Mouse (Mus musculus): Measurements from ENCODE around the gene Tmem208. TPM values are rescaled to one million over a fixed set of nuclear protein-coding genes. Genes with fewer than 3 reads are reported as not detected.
"Not testable (repeated sequence)": the region's sequence is repeated elsewhere in the genome, so short reads cannot be mapped to it uniquely, and the experiment has no call there.

Gene Tmem208
- polyA plus RNA-seq, 1 experiment from 2014 or later = 75.9 TPM

DNA sequence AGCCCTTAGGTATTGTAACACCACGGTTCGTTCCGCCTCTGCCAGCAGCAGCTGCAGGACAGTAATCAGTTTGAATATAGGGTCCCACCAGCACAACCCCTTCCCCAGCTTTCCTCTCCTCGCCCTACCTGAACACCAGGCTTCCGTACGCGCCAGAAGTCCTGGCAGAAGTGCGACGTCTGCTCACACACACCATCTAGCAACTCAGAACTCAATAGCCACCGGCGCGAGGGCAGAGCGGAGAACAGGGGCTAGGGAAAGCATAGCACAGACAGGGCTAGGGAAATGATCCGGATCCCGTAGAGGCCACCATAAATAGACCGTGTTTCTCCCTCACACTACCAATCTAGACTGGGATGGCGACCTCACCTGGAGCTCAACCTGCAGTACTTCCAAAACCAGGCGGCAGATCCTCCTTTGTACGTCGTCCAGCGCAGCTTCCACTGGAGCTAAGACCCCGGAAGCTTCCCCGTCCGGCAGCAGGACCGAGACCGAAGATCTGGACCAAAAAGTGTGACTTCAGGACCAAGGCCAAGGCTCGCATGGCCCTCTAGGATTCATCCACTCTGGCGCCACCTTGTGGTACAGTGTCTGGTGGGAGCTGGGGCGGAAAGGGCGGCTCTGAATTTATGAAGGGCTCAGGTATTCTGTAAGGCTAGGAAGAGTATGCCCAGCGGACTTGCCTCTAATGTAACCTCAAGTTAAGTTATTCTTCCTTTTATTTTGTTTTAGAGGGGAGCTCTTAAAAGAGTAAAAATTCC lies 35.4 kb upstream of the Tmem208 start:
- Histone ChIP-seq H3K36me3 (no peaks in the 10 kb centered on the region), H3K4me1 (peaks cover 26% of the 10 kb centered on the region), H3K27ac (replicated peaks) (no peak overlapping the region), H3K27me3 (replicated peaks) (peaks cover 49% of the 10 kb centered on the region), H3K9me3 (no peaks in the 10 kb centered on the region), H3K4me2 (peak overlapping the region; percentile 90), H3K9ac (no peak overlapping the region), H3K4me3 (peak overlapping the region; percentile 59)
- WGBS = 8% methylated on average over 31 of the region's 31 CpGs
- no peak for ATAC-seq (ENCODE audit: extremely low read depth, insufficient number of reproducible peaks, low FRiP score, low TSS enrichment)

- ATAC-seq (ENCODE audit: extremely low read depth, insufficient number of reproducible peaks, low FRiP score, low TSS enrichment); H3K9me3 ChIP-seq; H3K9ac ChIP-seq; H3K27ac ChIP-seq (replicated peaks); H3K36me3 ChIP-seq; H3K4me3 ChIP-seq; H3K4me2 ChIP-seq: not testable (repeated sequence)
- WGBS = 75% methylated on average over 8 of the region's 8 CpGs
- Histone ChIP-seq H3K27me3 (replicated peaks) (peaks cover 46% of the 10 kb centered on the region), H3K4me1 (peaks cover 30% of the 10 kb centered on the region)
These were observed 34.8 kb upstream of the Tmem208 start for GRCm38 (mm10) chr8:105291364-105291763.

GRCm38 (mm10) chr8:105291802-105292201 lies 34.4 kb upstream of the Tmem208 start:
- H3K9ac ChIP-seq; ATAC-seq (ENCODE audit: extremely low read depth, insufficient number of reproducible peaks, low FRiP score, low TSS enrichment); H3K9me3 ChIP-seq; H3K27ac ChIP-seq (replicated peaks); H3K4me3 ChIP-seq; H3K4me2 ChIP-seq; H3K36me3 ChIP-seq: not testable (repeated sequence)
- peaks cover 42% of the 10 kb centered on the region for H3K27me3 ChIP-seq (replicated peaks)
- peaks cover 34% of the 10 kb centered on the region for H3K4me1 ChIP-seq
- 56% methylated on average over 3 of the region's 3 CpGs for WGBS

DNA sequence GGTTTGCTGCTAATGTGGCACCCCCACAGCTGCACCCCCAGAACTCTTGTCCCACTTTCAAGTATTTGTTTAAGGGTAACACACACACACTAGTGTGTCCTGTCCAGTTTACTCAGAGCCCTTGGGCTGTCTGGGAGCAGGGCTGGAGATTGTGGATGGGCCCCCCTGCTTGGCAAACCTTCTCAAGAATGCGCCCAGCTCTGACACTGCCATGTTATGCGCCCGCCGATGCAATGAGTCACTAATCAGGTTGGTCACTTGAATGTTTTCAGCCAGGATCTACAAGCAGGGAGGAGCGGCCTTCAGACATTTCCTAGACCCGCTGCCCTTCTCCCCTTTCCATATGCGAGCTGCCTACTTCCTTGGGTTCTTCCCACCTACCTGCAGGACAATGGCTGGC lies 33.7 kb upstream of the Tmem208 start:
- Histone ChIP-seq H3K4me2 (no peak overlapping the region), H3K27me3 (replicated peaks) (peaks cover 42% of the 10 kb centered on the region), H3K9ac (no peak overlapping the region), H3K4me3 (no peak overlapping the region), H3K27ac (replicated peaks) (no peak overlapping the region), H3K9me3 (no peaks in the 10 kb centered on the region), H3K36me3 (no peaks in the 10 kb centered on the region), H3K4me1 (peaks cover 39% of the 10 kb centered on the region)
- ATAC-seq (ENCODE audit: extremely low read depth, insufficient number of reproducible peaks, low FRiP score, low TSS enrichment) = no peak
- 68% methylated on average over 7 of the region's 7 CpGs for WGBS

DNA sequence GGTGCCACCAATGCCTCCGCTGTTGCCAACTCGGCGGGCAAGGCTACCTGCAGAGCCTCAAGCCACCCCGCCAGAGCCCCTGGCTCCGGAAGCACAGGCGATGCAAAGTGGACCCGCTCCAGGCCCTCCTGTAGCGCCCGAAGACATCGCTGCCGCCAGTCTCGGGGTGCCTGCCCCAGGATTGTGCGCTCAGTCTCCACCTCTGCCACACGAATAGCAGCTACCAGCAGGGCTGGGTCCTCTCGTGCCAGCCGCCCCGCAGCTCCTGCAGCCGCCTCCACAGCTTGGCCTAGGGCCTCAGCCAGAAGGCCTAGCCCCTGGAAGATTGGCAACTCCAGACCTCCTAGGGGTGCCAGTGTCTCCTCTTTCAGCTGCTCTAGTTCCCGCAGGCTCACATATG lies 32.7 kb upstream of the Tmem208 start:
- H3K9ac ChIP-seq = no peak overlapping the region
- H3K36me3 ChIP-seq = no peaks in the 10 kb centered on the region
- H3K27me3 ChIP-seq (replicated peaks) = peaks cover 42% of the 10 kb centered on the region
- H3K4me3 ChIP-seq = no peak overlapping the region
- no peaks in the 10 kb centered on the region for H3K9me3 ChIP-seq
- H3K4me1 ChIP-seq = peaks cover 39% of the 10 kb centered on the region
- H3K27ac ChIP-seq (replicated peaks) = no peak overlapping the region
- no peak for ATAC-seq (ENCODE audit: extremely low read depth, insufficient number of reproducible peaks, low FRiP score, low TSS enrichment)
- WGBS = 60% methylated on average over 19 of the region's 19 CpGs
- H3K4me2 ChIP-seq = no peak overlapping the region

- Histone ChIP-seq H3K36me3 (peaks cover 12% of the 10 kb centered on the region), H3K9ac (peak overlapping the region; percentile 61), H3K4me2 (peak overlapping the region; percentile 98), H3K4me3 (peak overlapping the region; percentile 40), H3K4me1 (peaks cover 38% of the 10 kb centered on the region), H3K27ac (replicated peaks) (no peak overlapping the region), H3K27me3 (replicated peaks) (peaks cover 40% of the 10 kb centered on the region), H3K9me3 (no peaks in the 10 kb centered on the region)
- no peak for ATAC-seq (ENCODE audit: extremely low read depth, insufficient number of reproducible peaks, low FRiP score, low TSS enrichment)
- 70% methylated on average over 9 of the region's 9 CpGs for WGBS
These were observed 31.4 kb upstream of the Tmem208 start for GRCm38 (mm10) chr8:105294776-105295175.

DNA sequence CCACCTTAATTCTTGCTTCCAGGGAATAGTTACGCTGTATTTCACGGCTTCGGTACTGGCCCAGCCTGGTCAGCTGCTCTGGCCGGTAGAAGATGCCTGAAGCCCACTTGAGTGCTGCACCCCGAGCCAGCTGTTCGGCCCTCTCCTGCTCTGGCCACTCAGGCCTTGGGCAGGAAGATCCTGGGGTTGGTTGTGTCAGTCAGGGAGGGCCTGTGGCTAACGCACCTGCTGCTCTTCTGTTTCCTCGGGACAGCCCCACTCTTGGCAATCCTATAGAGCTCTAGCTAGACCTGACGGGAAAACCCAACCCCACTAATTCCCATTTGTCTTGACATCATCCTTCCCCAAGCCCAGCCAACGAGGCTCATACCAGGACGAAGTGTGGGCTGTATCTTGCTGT lies 30.9 kb upstream of the Tmem208 start:
- no peak for ATAC-seq (ENCODE audit: extremely low read depth, insufficient number of reproducible peaks, low FRiP score, low TSS enrichment)
- Histone ChIP-seq H3K4me2 (peak overlapping the region; percentile 98), H3K4me1 (peaks cover 37% of the 10 kb centered on the region), H3K9ac (peak overlapping the region; percentile 61), H3K4me3 (peak overlapping the region; percentile 40), H3K27me3 (replicated peaks) (peaks cover 35% of the 10 kb centered on the region), H3K27ac (replicated peaks) (peak overlapping the region; percentile 75), H3K36me3 (peaks cover 17% of the 10 kb centered on the region), H3K9me3 (no peaks in the 10 kb centered on the region)
- WGBS = 45% methylated on average over 11 of the region's 11 CpGs

GRCm38 (mm10) chr8:105295895-105296573 lies 30.1 kb upstream of the Tmem208 start, which contains the start of gene Exoc3l:
Gene Exoc3l, minus strand, starts transcription at chr8:105296101.
- Histone ChIP-seq H3K27ac (replicated peaks) (peak within 1 kb of the TSS; percentile 75), H3K36me3 (peaks cover 25% of the 10 kb centered on the region), H3K4me2 (peak within 1 kb of the TSS; percentile 98), H3K9ac (peak within 1 kb of the TSS; percentile 97), H3K27me3 (replicated peaks) (peaks cover 29% of the 10 kb centered on the region), H3K4me1 (peaks cover 33% of the 10 kb centered on the region), H3K9me3 (no peaks in the 10 kb centered on the region), H3K4me3 (peak within 1 kb of the TSS; percentile 100)
- 36% methylated on average over 11 of the region's 11 CpGs for WGBS
- no peak for ATAC-seq (ENCODE audit: extremely low read depth, insufficient number of reproducible peaks, low FRiP score, low TSS enrichment)

GRCm38 (mm10) chr8:105297511-105298192 lies 28.5 kb upstream of the Tmem208 start, which contains the start of gene E2f4:
Gene E2f4, plus strand, starts transcription at chr8:105297663.
- peaks cover 41% of the 10 kb centered on the region for H3K36me3 ChIP-seq
- peak within 1 kb of the TSS; percentile 98 for H3K4me2 ChIP-seq
- peak; percentile 58; the same call in 1 of the 2 replicates for ATAC-seq (ENCODE audit: extremely low read depth, insufficient number of reproducible peaks, low FRiP score, low TSS enrichment)
- WGBS = under 1% methylated on average over 58 of the region's 58 CpGs
- peak within 1 kb of the TSS; percentile 75 for H3K27ac ChIP-seq (replicated peaks)
- peaks cover 33% of the 10 kb centered on the region for H3K4me1 ChIP-seq
- no peaks in the 10 kb centered on the region for H3K9me3 ChIP-seq
- peak within 1 kb of the TSS; percentile 97 for H3K9ac ChIP-seq
- H3K4me3 ChIP-seq = peak within 1 kb of the TSS; percentile 100
- H3K27me3 ChIP-seq (replicated peaks) = peaks cover 25% of the 10 kb centered on the region

GRCm38 (mm10) chr8:105298351-105299252 lies 27.6 kb upstream of the Tmem208 start:
- Histone ChIP-seq H3K9me3 (no peaks in the 10 kb centered on the region), H3K36me3 (peaks cover 50% of the 10 kb centered on the region), H3K9ac (peak overlapping the region; percentile 97), H3K27ac (replicated peaks) (peak overlapping the region; percentile 75; the same call in 1 of the 2 replicates), H3K4me3 (peak overlapping the region; percentile 100), H3K27me3 (replicated peaks) (peaks cover 15% of the 10 kb centered on the region), H3K4me1 (peaks cover 40% of the 10 kb centered on the region), H3K4me2 (peak overlapping the region; percentile 98)
- no peak for ATAC-seq (ENCODE audit: extremely low read depth, insufficient number of reproducible peaks, low FRiP score, low TSS enrichment)
- WGBS = 42% methylated on average over 18 of the region's 18 CpGs
